Mouse (Mus musculus) liver, embryonic 14.5 days (tissue): ENCODE results near the gene E2f6.

Source experiments
- CTCF ChIP-seq: IDR thresholded peaks from 2 replicates; pipeline ENCODE4 v1.5.1; 2016; ENCODE audit warnings: antibody characterized with exemption, low read depth, control low read depth
- EP300 ChIP-seq: IDR thresholded peaks from 2 replicates; pipeline ENCODE4 v1.6.1; 2016; ENCODE audit warnings: antibody characterized with exemption, low read depth

GRCm38 (mm10) chr12:16817147-16817546 lies 6.4 kb downstream of the E2f6 start:
- TF ChIP-seq EP300 = 0 out of 2 replicates have a peak, but pooled peaks have one; percentile 38
- no peak for TF ChIP-seq CTCF
